Mouse (Mus musculus) E14TG2a.4 (cell line): ENCODE measurements around the gene Plxnd1.

Experiments
- H3K27me3 ChIP-seq: 2 replicates; pipeline ENCODE4 v1.6.1; 2014; ENCODE audit warnings: low read length, control low read depth; ENCODE audit not compliant: insufficient read depth
- H3K36me3 ChIP-seq: 2 replicates; pipeline ENCODE4 v1.6.1; 2014; ENCODE audit warnings: low read length, control low read depth; ENCODE audit not compliant: insufficient read depth
- H3K4me1 ChIP-seq: replicated peaks from 2 replicates; pipeline ENCODE4 v1.6.1; 2014; ENCODE audit warnings: low read depth, low read length, control low read depth
- H3K4me3 ChIP-seq: replicated peaks from 2 replicates; pipeline ENCODE4 v1.5.1; 2014; ENCODE audit warnings: mild to moderate bottlenecking, low read length
- H3K9me3 ChIP-seq: 2 replicates; pipeline ENCODE4 v1.6.1; 2014; ENCODE audit warnings: low read length, control low read depth
- CTCF ChIP-seq: conservative IDR thresholded peaks from 2 replicates; pipeline ENCODE4 v1.5.1; 2014; ENCODE audit warnings: low read length
- NANOG ChIP-seq: IDR thresholded peaks from 2 replicates; pipeline ENCODE4 v1.6.1; 2014; ENCODE audit warnings: borderline replicate concordance, low read length, mixed read lengths
- POU5F1 ChIP-seq: IDR thresholded peaks from 2 replicates; pipeline ENCODE4 v1.6.1; 2014; ENCODE audit warnings: low read length, borderline replicate concordance

The Plxnd1 gene

GRCm38 (mm10) chr6:115905568-115905967 lies 89.2 kb downstream of the Plxnd1 start:
- Histone ChIP-seq H3K9me3 (no peaks in the 10 kb centered on the region), H3K36me3 (peaks cover 45% of the 10 kb centered on the region), H3K4me1 (peaks cover 4% of the 10 kb centered on the region; the same call in 1 of the 2 replicates), H3K27me3 (no peaks in the 10 kb centered on the region), H3K4me3 (no peak overlapping the region)
- no peak for TF ChIP-seq POU5F1
- TF ChIP-seq NANOG, result no peak
- no peak for TF ChIP-seq CTCF
